Mouse (Mus musculus) frontal cortex, postnatal 25 days (tissue): Measurements from ENCODE around the gene Vrk2.

Experiments used
- DNase-seq, 2 experiments: peaks; one replicate each; pipeline ENCODE4 v3.0.0; 2022; ENCODE audit warnings: low spot score in 2 of 2

Vrk2 gene

DNA sequence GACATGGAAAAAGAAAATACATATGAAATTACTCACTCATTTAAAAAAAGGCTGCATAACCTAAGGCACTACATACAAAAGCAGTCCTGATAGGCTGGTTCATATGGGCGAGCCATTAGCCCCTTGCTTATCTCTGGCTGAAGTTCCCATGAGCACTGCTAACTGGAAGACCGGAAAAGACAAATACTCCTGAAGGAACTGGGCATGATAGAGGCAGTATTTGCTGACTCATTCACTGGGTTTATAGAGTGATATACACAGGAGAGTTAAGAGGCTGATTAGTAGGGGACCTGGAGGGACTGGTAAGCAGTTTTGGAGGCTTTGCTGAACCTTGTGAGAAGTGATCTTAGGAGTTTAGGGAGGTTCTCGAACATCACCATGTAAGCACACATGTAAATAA, 42.2 kb downstream of the Vrk2 start:
- no peak for DNase-seq

GRCm38 (mm10) chr11:26537816-26538215, 56.0 kb downstream of the Vrk2 start:
- no peak for DNase-seq

DNA sequence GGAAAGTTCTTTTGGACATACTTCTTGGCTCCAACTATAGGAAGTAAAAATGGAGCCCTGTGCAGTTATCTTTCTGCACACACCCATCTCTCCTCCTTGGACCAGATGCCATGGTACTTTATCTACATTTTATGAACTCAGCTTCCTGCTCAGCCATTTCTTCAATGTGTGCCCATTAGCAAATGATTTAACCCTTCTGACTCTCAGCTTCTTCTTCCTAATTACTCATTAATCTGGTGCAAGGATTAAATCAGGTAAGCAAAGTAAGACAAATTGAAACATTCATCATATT, 60.0 kb downstream of the Vrk2 start:
- DNase-seq, result no peak

DNA sequence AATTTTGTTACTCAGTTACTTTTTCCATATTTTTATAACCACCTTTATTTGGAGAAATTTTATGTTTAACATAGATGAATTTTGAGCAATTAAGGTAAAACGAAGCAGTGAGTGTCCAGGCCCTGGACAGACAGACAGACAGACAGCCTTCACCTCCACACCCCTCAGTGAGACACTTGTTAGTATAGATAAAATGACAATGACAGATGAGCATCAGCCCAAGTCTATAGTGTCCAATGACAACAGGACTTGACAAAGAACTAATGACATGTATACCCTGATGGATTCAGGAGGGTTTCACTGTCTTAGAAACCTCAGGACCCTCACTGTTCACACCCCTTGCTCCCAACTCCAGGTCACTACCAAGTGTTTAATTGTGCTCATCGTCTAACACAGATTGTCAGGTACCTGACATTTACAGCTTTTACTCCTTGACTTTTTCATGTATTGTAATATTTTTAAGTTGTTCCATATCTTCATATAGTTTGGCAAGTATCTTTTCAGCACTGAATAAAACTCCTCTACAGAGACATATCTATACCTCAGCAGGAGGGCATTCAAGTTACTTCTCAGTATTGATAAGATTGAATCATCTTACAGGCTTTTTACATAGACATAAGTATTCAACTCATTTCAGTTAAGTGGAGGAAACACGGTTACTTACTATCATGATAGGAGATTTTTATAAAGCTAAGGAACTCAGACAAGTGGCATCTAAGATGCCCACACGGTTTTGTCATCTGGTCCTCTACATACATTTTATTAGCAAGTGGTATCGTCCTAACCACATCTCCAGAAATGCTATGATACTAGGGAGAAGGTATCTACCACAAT, 60.6 kb downstream of the Vrk2 start:
- DNase-seq, result no peak

- no peak for DNase-seq
Observed at GRCm38 (mm10) chr11:26526861-26527260, 66.9 kb downstream of the Vrk2 start.

GRCm38 (mm10) chr11:26518991-26519390, 74.8 kb downstream of the Vrk2 start:
- no peak for DNase-seq

DNA sequence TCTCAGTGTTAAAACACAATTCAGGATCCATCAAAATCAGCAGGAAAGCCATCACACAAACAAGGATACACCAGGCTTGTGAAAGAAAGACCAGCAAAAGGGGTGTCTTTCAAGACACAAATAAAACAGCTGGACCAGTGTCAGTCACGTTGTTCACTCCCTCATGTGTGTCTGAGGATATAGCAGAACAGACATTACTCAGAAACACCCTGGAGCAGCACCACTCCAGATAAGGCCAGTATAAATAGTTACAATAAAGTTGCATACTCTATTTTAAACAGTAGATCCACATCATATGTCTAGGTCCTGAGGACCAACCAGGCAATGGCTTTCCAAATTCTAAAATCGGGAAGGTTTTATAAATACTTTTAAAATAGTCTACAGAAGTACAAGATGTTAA, 77.7 kb downstream of the Vrk2 start:
- DNase-seq, result no peak

GRCm38 (mm10) chr11:26513683-26514082, 80.1 kb downstream of the Vrk2 start:
- DNase-seq, result no peak

- DNase-seq, result no peak
Observed at GRCm38 (mm10) chr11:26495951-26496350, 97.8 kb downstream of the Vrk2 start.

DNA sequence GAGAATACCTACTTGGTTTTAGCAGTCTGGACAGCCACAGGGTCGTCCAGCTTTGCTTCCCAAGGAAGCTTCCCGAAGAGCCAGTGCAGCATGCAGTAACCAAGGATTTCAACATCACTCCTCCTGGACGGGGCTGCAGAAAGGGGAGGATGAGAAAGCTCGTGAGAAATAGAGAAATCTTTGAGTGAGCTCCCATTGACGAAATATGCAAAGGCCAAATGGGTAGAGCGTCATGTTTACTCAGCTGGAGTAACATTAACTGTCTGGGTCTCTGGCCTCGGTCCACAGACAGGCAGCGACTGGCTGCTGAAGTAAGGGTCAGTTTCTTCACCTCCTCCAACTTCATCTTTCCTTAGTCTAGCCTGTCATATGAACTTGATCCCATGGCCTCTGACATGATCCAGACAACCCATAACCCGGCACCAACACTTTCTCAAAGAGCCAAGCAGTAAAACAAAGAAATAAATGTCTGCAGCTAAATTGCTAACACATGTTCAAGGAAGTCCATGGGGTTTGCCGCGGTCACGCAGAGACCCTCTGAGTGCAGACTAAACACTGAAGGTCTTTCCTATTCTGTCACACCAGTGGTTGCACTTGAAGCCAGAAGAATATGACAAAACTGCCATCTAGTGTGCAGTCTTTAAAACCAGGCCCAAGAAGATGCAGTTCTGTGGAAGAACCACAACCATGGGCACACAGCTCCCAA, 103.9 kb downstream of the Vrk2 start:
- DNase-seq, result peak; percentile 10 to 11

- DNase-seq, result no peak
Observed at GRCm38 (mm10) chr11:26481691-26482242, 112.0 kb downstream of the Vrk2 start.

- no peak for DNase-seq
Observed at GRCm38 (mm10) chr11:26477037-26477739, 116.6 kb downstream of the Vrk2 start.

- no peak for DNase-seq
Observed at GRCm38 (mm10) chr11:26454081-26454480, 139.7 kb downstream of the Vrk2 start.

DNA sequence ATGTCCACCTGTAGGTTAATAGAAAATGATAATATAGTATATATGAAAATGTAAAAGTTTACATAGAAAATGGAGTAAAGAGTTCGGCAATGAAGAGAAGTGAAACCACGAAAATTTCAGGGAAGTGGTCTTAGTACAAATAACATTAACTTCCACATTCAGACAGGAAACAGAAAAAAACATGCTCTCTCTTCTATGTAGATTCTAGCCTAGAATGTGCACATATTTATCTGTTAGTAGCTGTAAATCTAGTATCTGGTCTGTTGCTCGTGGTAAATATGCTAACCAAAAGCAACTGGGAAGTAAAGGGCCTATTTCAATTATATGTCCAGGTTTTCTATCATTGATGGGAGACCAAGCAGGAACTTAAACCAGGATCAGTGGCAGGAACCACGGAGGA, 141.1 kb downstream of the Vrk2 start:
- DNase-seq, result no peak

- no peak for DNase-seq
Observed at GRCm38 (mm10) chr11:26451228-26451627, 142.6 kb downstream of the Vrk2 start.

DNA sequence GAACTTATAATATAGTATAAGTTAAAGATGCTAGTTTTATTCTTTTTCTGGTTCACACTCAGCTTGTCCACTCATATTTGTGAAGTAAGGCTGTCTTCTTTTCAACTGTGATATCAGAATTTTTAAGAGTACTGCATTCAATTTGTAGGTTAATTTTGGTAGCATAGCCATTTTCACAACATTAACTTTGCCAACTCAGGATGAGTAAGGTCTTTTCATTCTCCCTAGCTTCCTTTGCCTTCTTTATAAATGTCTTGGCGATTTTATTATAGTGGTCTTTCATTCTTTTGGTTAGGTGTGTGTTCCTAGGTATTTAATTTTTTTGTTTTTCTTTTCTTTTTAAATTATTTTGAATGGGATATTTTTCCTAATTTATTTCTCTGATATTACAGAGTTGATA, 143.2 kb downstream of the Vrk2 start:
- no peak for DNase-seq

- DNase-seq, result no peak
Observed at GRCm38 (mm10) chr11:26449789-26450188, 144.0 kb downstream of the Vrk2 start.

GRCm38 (mm10) chr11:26444374-26444773, 149.4 kb downstream of the Vrk2 start:
- DNase-seq, result no peak

GRCm38 (mm10) chr11:26441121-26441520, 152.7 kb downstream of the Vrk2 start:
- DNase-seq, result no peak

DNA sequence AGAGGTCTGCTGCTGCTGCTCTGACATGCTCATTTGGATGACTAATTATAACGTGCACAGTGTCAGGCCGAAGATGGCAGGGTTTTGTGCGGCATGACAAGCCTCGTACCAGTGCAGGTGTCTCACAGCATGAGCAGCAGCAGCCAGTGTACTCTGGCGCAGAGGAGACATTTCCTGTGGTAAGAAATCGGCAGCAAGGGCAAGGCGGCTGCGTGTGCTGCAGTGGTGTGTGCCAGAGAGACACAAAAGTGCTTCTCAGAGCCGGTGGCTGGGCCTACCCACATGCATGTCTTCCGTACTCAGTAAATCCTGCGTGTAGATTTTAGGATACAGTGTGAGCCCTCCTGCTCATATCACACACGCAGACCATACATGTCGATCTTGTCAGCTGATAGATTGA, 156.0 kb downstream of the Vrk2 start:
- peak in 1 of 2 experiments; percentile 5 for DNase-seq

- no peak for DNase-seq
Observed at GRCm38 (mm10) chr11:26434229-26434628, 159.6 kb downstream of the Vrk2 start.

- no peak for DNase-seq
Observed at GRCm38 (mm10) chr11:26421472-26421871, 172.3 kb downstream of the Vrk2 start.
